Mouse (Mus musculus) spleen, adult 10 weeks (tissue): ENCODE data around the gene Smyd2. TPM values are rescaled to one million over a fixed set of nuclear protein-coding genes. Genes with fewer than 3 reads are reported as not detected.

Experiments used
- polyA plus RNA-seq: library from polyadenylated mRNA; stranded (reverse); fragments of 350-450 nt; fragmentation: Illumina TruSeq; extraction: RNeasy Lipid Tissue Mini Kit (QIAGEN cat#74804); gene quantifications from one replicate; pipeline ENCODE4 v1.2.3, GENCODE M21; 2015; ENCODE audit warnings: low replicate concordance; ENCODE audit not compliant: insufficient read depth

Gene Smyd2
- polyA plus RNA-seq: 11.7 TPM

DNA sequence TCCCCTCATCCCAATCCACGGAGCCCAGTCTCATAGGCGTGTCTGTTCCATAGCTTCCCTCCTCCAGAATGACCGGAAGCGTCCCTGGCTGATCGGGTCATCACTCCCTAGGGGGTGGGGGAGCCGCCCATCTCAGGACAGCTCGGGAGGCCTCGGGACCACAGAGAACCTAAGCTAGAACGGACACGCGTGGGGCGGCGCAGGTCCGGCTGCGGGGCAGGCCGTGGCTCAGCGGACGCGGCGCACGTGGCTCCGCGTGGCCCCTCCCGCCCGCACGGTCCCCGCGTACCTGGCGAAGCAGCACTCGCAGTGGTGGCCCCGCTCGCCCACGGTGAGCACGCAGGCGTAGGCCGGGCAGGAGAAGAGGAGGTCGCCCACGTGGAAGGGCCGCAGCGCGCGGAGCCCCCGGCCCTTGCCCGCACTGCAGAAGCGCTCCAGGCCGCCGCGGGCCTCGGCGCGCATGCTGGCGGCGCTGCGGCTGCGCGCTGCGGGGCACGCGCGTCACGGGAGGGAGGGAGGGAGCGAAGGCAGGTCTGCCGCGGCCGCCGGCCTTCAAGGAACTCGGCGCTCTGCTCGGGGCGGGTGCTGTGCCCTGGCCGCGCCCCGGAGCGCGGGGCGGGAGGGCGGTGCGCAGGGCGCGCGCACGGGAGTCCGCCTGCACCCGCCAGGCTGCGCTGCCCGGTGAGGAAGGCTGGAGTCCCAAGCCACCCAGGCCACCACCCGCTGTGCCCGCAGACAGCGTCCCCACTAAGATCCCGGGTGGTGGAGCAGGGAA lies at the start of gene Smyd2:
Gene Smyd2, minus strand, starts transcription at position 546 of the 775 bp plus-strand sequence.

Other genes with a start within 250 kb of the Smyd2 start
- 5.9 TPM for gene Cenpf, start 234.3 kb downstream of the Smyd2 start, polyA plus RNA-seq
- gene Ptpn14, start 194.1 kb downstream of the Smyd2 start, polyA plus RNA-seq: 10.5 TPM
- 3.9 TPM for gene Prox1, start 248.4 kb upstream of the Smyd2 start, polyA plus RNA-seq